Mouse (Mus musculus): Measurements from ENCODE around the gene Mgl2.
"Not testable (repeated sequence)": the region's sequence is repeated elsewhere in the genome, so short reads cannot be mapped to it uniquely, and the experiment has no call there.

Mgl2 gene

GRCm38 (mm10) chr11:70129926-70130379, at the start of gene Mgl2:
Gene Mgl2, plus strand, starts transcription at chr11:70130329.
- DNase-seq (ENCODE audit: low spot score in 2 of 2): no peak

- DNase-seq (ENCODE audit: low spot score in 2 of 2): no peak
Measured at GRCm38 (mm10) chr11:70080803-70081590, 49.1 kb upstream of the Mgl2 start.

- no peak for DNase-seq (ENCODE audit: low spot score in 2 of 2)
Measured at GRCm38 (mm10) chr11:70084563-70084962, 45.6 kb upstream of the Mgl2 start.

GRCm38 (mm10) chr11:70091986-70092783, 37.9 kb upstream of the Mgl2 start, which contains the start of gene Asgr2:
Gene Asgr2, plus strand, starts transcription at chr11:70092644.
- no peak for DNase-seq (ENCODE audit: low spot score in 2 of 2)

GRCm38 (mm10) chr11:70097396-70097795, 32.7 kb upstream of the Mgl2 start:
- no peak for DNase-seq (ENCODE audit: low spot score in 2 of 2)

GRCm38 (mm10) chr11:70099102-70099501, 31.0 kb upstream of the Mgl2 start:
- no peak for DNase-seq (ENCODE audit: low spot score in 2 of 2)

GRCm38 (mm10) chr11:70099809-70100208, 30.3 kb upstream of the Mgl2 start:
- DNase-seq (ENCODE audit: low spot score in 2 of 2): no peak

- DNase-seq (ENCODE audit: low spot score in 2 of 2): no peak
Measured at GRCm38 (mm10) chr11:70103701-70104315, 26.3 kb upstream of the Mgl2 start.

GRCm38 (mm10) chr11:70107085-70107484, 23.0 kb upstream of the Mgl2 start:
- no peak for DNase-seq (ENCODE audit: low spot score in 2 of 2)

GRCm38 (mm10) chr11:70110146-70110545, 20.0 kb upstream of the Mgl2 start:
- DNase-seq (ENCODE audit: low spot score in 2 of 2): no peak

GRCm38 (mm10) chr11:70114562-70114961, 15.6 kb upstream of the Mgl2 start:
- no peak for DNase-seq (ENCODE audit: low spot score in 2 of 2)

- no peak for DNase-seq (ENCODE audit: low spot score in 2 of 2)
Measured at GRCm38 (mm10) chr11:70115901-70116300, 14.2 kb upstream of the Mgl2 start.

GRCm38 (mm10) chr11:70135001-70135400, 4.9 kb downstream of the Mgl2 start:
- DNase-seq (ENCODE audit: low spot score in 2 of 2): not testable (repeated sequence)

- DNase-seq (ENCODE audit: low spot score in 2 of 2): not testable (repeated sequence)
Measured at GRCm38 (mm10) chr11:70135925-70136324, 5.8 kb downstream of the Mgl2 start.

GRCm38 (mm10) chr11:70139171-70139570, 9.0 kb downstream of the Mgl2 start:
- no peak for DNase-seq (ENCODE audit: low spot score in 2 of 2)

- DNase-seq (ENCODE audit: low spot score in 2 of 2): no peak
Measured at GRCm38 (mm10) chr11:70151072-70151471, 20.9 kb downstream of the Mgl2 start.

GRCm38 (mm10) chr11:70155897-70156296, 25.8 kb downstream of the Mgl2 start, which contains the start of gene Clec10a:
Gene Clec10a, plus strand, starts transcription at chr11:70156197.
- not testable (repeated sequence) for DNase-seq (ENCODE audit: low spot score in 2 of 2)

GRCm38 (mm10) chr11:70162336-70162735, 32.2 kb downstream of the Mgl2 start:
- DNase-seq (ENCODE audit: low spot score in 2 of 2): no peak

GRCm38 (mm10) chr11:70165972-70166921, 36.1 kb downstream of the Mgl2 start:
- DNase-seq (ENCODE audit: low spot score in 2 of 2): no peak

- DNase-seq (ENCODE audit: low spot score in 2 of 2): no peak
Measured at GRCm38 (mm10) chr11:70168136-70168535, 38.0 kb downstream of the Mgl2 start.

- DNase-seq (ENCODE audit: low spot score in 2 of 2): not testable (repeated sequence)
Measured at GRCm38 (mm10) chr11:70169471-70169870, 39.3 kb downstream of the Mgl2 start.
